Mouse (Mus musculus) spleen, postnatal 10 days (tissue): Measurements from ENCODE around the gene Hipk2.
"Not testable (repeated sequence)": the region's sequence is repeated elsewhere in the genome, so short reads cannot be mapped to it uniquely, and the experiment has no call there.

Experiments used
- DNase-seq, 2 experiments: peaks; one replicate each; pipeline ENCODE4 v3.0.0; 2021 to 2022; ENCODE audit warnings: low spot score in 2 of 2

The Hipk2 gene

DNA sequence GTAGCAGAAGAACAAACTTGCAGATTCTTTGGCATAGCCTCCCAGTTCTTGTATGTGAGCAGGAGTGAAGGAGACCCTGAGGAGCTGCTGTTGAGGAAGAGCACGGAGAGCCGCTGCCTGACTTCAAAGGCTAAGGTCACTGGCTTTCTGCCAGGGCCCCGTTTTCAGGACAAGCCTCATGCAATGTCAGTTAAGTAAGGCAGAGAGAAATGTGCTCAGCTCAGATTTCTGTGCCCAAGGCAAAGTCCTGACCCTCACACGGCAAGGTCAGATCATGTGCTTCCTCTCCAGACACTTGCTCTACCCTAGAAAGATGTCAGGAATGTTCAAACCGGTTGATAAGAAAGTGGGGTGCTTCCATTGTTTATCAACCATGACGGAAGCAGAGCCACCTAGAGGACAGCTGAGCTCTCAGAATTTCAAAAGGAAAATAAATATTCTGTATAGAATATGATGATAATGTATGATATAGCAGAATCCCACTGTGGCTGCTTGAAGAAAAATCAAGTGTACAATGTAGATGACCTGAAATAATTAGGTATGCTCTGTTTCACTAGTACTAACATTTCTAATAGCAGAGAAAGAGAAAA, 173.1 kb downstream of the Hipk2 start:
- no peak for DNase-seq

DNA sequence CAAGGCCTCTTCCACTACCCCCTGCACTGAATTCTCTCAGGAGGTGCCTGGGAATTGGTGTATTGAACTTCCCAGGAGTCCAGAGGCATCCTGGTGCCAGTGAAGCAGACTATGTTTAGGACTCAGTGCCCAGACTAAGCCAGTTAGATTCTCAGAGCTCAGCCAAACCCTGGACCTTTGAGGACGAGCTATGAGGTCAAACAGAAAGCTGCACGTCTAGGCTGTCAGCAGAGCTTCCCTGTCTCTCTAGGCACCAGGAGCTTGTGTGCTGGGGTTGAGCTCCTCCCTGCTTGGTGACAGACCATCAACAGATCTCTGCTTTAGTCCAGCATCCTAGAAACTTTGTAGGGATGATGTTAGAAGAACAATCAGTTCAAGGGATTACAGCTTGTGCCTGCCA, 174.5 kb downstream of the Hipk2 start:
- DNase-seq, result no peak

DNA sequence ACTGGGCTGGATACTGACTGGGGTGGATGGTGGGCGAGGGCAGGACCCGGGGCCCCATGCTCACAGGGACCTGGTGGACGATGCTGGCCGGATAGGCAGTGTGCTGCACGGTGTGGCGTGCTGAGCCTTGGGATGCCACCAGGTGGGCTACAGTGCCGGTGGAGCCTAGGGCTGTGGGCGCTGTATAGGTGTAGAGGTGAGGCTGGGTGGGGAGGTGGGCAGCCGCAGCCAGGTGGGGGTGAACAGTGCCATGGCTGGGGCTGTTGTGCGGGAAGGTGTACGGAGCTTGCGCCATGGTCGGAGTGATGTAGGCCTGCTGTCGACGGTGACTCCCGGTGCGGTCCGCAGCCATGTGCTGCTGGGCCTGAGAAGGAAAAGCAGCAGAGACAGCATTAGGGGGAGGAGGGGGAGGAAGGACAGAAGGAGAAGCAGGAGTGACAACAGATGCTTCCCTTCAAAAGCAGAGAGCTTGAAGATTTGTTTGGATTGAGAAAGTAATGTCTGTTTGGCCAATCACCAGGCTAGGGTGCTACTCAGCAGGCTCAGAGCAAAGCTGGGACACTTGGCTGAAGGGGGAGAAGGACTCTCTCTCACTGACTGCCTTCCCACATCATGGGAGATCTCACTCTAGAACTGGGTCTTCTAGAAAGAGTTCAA, 177.6 kb downstream of the Hipk2 start:
- DNase-seq, result no peak

DNA sequence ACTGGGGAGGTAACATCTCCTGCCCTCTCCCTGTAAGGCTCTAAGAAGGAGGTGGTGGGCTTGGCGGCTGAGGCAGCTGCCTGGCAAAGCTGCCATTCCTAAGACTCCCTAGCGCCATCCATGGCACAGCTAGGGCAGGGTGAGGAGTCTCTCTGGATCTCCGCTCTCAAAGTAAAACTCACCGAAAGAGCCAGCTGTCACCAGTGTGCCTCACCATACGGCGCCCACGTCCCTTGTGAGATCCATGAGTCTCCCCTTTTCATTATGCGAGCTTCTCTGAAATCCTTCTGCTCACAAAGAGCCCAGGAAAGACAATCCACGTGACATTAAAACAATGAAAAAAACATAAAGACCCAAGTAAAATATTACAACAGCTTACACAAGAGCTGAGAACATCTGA, 179.4 kb downstream of the Hipk2 start:
- no peak for DNase-seq

DNA sequence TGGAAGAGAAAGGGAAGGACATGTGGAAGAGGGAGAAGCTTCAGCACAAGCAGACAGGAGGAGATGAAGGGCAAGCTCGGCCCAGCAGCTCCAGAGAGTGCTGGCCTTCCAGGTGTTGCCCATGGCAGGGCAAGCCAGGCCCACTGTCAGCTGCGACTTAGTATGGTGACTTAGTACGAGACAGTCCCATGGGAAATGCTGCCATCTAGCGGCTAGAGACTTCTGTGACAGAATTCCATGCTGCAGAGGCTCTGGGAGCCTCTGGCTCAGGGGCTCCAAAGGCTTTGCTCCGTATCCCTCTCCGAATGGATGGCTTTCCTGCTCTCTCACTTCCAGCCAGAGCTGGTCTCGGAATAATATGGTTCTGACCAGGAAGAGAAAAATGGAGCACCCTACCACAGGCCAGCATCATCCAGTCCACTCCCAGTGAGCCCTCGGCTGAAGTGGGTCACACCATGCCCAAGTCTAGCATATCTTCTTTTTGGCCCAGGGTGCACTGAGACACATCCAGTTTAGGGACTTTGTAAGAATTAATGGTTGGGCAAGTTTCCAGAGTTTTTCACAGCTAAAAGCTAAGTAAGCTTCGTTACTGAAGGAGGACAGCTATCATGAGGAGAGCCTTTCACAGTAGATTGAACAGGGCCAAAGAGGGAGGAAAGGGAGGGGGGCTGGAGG, 180.4 kb downstream of the Hipk2 start:
- peak; percentile 63 to 81 for DNase-seq

DNA sequence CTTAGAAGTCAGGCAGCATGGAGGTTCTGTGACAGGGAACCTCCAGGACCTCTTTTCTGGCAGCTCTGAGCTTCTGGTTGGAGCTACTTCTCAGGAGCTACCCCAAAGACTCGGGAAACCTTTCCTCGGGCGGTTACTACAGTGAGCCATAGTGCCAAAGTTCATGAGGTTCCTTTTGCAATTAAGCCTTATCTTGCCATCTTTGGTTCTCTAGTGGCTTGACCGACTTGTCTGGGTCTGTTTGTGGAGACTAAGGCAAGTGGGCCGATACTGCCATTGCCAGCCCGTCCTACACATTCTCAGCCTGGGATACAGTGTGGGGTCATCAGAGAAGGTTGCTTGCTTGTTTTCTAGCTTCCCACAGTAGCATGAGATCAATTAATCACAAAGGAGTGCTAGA, 183.4 kb downstream of the Hipk2 start:
- DNase-seq, result no peak

DNA sequence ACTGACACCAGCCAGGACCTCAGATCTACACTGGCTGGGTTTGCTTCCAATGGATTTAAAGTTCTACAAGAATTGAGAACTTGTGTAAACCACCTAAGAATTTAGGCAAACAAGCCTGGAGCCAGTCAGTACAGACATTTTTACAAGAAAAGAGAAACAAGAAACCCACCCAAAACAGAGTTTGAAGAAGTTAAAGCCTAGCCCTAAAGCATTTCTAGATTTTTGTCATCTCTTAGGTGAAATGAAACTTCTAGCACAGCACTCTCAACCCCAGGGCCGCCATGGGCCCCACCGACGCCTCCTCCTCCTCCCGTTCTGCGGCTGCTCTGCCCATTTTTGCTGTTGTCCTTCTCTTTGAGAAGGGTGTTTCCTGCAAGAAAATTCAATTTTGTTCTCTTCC, 184.9 kb downstream of the Hipk2 start:
- no peak for DNase-seq

DNA sequence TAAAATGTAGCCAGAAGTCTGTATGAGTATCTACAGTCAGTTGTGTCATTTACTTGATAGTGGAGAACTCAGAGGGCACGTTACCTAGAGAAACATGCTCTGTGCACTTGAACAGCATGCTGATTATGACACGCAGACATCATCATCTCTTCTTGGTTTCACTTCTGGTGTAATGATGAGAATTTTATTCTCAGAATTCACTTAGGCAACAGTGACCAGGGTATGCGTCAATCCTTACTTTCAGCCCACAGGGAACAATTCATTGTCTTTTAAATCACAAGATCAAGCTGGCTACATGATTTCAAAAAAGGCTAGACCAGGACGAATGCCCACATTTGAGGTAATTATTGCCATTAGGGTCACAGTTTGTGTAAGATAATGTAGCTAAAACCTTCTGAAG, 185.3 kb downstream of the Hipk2 start:
- DNase-seq, result no peak

DNA sequence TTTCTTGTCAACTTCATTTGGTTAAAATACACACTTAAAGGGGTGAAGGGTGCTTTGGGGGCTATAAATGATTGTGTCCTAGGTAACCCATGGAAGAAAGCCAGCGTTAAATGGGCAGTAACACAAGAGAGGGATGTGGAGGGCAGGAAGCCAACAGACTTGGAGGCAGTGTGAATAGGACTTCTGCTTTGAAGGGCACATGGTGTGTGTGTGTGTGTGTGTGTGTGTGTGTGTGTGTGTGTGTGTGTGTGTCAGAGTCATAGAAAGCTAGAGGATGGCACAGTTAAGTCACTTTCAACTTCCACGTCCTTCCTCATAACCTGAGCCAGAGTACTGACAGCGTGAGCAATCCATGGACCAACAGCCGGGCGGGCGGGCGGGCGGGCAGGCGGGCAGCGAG, 187.1 kb downstream of the Hipk2 start:
- no peak for DNase-seq

DNA sequence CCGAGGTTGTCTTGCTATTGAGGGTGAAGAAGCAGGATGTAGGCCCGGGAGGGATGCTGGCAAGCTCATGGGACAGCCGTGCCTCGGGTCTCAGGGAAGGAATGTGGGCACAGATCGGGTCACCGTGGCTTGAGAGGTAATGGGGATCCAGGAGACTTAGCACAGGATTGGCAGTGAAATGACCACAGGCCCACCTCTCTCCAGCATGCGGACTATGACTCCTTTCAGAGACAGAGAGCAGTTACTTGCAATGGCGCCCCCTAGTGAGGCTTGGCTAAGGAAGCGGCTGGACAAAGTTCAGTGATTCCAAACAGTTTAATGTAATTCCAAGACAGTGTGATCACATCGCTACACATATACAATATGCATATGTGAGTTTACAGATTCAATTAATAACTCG, 188.7 kb downstream of the Hipk2 start:
- peak in 1 of 2 experiments; percentile 62 for DNase-seq

DNA sequence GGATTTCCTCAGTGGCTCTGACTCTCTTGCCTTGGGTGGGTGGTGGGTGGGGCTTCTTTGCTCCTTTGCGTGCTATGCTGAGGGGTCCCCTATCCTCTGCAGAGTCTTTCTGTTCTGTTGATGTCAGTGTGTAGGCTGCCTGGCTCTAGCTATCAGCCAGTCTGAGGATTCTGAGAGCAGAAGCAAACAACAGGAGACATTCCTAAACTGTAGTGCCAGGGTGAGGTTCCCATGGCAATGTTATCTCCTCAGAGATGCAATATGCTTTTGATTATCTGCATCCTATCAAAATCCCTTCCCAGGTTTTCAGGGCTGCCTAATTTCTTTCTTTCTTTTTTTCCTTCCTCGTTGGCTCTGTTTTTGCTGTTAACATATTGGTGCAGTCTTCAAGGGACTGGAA, 193.4 kb downstream of the Hipk2 start:
- no peak for DNase-seq

DNA sequence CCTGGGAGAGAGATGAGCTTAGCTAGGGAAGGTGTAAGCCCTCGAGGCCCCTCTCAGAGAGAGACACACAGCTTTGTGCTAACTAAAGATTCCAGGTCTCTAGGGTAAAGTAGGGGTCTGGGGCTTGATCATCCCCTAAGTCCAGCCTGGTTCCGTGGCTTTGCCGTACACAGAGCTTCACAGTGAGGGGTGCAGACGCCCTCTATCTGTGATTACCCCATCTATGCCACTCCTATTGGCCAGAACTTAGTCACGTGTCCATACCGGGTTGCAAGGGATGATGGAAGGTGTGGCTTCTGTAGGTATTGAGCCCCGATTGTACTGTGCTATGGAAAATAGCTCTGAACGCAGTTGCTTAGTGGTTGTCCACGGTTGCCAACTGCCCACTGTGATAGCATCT, 198.3 kb downstream of the Hipk2 start:
- DNase-seq, result no peak

DNA sequence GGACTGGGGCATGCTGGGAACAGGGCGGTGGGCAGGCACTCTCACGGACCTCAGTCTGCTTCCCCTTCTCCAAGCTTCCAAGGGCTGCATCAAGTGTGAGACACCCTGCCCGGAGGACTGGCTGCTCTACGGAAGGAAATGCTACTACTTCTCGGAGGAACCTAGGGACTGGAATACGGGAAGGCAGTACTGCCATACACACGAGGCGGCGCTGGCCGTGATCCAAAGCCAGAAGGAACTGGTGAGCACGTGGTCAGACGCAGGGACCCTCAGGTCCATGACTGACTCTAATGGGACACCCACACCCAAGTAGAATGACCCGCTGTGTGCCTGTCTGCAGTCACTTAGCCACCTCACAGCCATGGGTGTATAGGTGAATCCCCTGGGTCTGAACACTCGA, 199.2 kb downstream of the Hipk2 start:
- DNase-seq, result no peak

DNA sequence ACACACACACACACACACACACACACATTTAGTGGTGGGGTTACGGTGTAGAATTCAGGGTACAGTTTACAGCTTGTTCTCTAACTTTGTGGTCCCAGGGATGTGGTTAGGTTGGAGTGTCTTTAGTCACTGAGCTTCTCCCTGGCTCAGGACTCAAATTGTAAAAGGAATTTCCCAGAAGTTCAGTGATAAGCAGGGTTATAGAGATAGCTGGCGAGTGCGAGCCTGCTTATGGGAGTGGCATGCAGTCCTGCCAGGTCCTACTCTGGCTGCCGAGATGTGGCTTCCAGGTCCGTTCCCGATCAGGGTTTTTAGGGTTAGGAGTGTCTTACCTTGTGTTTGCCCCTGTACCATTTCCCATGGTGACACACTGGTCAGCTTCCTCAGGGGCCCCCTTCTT, 199.7 kb downstream of the Hipk2 start:
- DNase-seq, result no peak

DNA sequence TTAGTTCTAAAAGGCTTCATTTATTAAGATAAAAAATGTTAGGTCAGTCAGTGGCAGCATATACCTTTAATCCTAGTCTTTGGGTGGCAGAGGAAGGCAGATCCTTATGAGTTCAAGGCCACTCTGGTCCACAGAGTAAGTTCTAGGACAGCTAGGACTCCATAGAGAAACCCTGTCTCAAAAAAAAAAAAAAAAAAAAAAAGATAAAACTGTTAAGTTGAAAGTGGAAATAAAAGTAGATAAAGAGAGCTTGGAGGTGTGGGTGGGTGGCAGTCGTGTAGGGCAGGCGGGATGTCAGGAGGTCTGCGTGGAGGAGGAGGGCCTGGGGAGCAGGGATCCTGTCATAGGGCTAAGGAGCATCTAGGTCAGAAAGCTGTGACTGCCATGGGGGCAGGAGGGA, 204.0 kb downstream of the Hipk2 start:
- no peak for DNase-seq

DNA sequence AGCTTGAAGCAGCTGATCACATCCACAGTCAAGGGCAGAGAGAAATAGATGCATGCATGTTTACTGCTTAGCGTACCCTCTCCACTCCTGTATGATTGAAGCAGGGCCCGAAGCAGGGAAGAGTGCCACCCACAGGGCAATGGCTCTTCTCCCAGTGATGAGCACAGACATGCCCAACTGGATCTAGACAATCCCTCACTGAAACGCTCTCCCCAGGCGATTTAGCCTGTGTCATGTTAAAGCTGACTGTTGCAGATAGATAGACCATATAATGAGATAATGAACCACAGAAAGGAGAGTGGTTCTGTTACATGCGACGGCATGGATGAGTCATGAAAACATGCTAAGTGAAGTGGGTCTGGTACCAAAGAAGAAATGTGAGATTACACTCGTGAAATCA, 204.7 kb downstream of the Hipk2 start:
- DNase-seq, result no peak

DNA sequence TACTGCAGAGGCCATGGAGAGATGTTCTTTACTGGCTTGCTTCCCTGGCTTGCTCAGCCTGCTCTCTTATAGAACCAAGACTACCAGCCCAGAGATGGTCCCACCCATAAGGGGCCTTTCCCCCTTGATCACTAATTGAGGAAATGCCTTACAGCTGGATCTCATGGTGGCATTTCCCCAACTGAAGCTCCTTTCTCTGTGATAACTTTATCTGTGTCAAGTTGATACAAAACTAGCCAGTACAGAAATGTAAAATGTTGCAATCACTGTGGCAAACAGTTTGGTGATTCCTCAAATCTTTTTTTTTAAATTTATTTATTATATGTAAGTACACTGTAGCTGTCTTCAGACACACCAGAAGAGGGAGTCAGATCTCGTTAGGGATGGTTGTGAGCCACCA, 205.5 kb downstream of the Hipk2 start:
- not testable (repeated sequence) for DNase-seq

DNA sequence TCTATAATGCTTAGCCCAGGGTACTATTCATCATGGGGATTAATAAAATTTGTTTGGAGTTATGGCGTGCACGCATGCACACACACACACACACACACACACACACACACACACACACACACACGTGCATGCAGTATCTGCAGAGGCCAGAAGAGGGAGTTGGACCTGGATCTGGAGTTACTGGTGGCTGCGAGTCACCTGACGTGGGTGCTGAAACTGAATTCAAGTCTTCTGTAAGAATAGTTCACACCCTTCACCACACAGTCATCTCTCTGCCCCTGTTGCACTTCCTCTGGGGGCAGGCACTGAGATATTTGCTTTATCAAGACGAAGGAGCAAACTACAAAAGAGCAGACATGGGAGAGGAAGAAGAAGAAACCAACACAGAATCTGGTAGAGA, 206.4 kb downstream of the Hipk2 start:
- peak in 1 of 2 experiments; percentile 44 for DNase-seq

DNA sequence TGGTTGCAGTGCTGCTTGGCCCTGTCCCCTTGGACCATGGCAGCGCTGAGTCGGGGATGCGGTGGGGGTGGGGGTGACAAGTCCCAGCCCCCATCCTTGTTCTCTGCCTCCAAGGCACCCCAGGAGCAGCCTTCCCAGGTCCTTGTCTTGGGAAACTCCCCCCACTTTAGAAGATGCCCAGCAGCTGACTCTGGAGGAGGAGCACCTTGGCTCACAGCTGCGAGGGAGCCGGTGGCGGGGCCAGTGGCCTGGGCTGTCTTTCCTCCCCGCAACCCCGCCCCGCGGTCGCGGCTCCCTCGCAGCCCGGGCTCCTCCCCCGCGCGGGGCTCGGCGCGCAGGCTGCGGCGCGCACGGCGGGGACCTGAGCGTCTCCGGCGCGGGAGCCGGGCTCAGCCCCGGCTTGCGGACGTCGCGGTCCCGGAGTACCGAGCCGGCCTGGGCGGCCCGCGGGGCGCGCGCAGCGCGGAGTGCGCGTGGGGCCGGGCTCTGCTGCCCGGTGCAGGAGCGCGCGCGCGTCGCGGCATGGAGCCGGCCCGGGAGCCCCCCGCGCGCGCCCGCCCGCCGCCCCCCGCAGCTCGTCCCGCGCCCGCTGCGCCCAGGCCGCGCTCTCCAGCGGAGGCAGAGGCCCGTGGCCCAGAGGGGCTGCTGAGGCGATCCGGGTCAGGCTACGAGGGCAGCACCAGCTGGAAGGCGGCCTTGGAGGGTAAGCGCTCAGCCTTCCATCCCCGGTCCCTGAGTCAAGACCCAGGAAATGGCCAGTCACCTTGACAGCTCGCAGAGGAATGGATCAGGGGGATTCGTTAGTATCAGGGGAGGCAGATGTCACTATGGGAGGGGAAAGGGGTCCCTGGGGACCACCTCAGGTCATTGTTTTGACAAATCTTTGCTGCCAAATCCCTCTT, 213.0 kb downstream of the Hipk2 start, which contains the start of gene Clec2l:
Gene Clec2l, plus strand, starts transcription at position 356 of the 902 bp plus-strand sequence.
- no peak for DNase-seq

DNA sequence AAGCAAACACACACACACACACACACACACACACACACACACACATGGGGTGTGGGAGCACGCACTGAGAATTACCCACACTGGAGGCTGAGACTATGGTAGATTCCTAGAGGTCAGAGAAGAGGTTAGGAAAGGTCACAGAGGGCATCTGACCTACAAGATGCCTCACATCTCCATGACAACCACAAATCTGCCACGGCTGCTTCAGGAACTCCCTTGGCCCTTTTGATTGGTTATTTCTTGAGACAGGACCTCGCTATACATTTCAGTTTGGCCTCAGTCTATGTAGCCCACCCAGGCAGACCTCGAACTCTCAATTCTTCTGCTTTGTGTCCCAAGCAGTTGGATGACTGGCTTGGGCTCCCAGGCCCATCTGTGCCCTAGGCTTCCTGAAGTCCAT, 214.3 kb downstream of the Hipk2 start:
- no peak for DNase-seq

DNA sequence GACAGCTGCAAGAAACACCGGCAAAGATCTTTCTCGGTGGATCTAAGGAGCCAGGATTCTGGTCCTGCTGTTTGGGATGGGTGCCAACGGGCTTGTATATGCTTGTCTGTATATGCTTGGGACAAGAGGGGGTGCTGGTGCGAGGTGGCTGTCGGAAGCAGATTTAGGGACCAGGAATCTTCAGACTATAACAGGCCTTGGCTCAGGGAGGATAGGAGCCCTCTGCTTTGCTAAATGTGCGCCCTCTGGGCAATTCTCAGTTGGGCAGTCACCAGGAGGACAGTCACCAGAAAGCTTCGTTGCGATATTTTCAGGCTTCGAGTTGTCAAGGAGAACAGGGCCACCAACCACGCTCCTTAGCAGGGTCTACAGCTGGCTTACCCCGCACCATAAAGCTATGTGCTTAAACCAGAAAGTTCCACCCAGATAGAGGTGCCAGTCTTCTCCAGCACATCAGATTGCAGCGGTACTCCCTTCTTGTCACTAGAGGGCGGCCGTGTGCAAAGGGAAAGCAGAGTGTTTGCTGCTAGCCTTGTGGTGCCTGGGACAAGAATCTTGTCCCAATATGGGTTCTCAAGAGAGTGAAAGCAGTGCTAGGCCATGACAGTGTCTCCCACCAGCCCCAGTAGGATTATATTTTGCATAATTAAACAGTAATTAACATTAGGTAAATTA, 225.6 kb downstream of the Hipk2 start:
- peak; percentile 55 to 79 for DNase-seq

DNA sequence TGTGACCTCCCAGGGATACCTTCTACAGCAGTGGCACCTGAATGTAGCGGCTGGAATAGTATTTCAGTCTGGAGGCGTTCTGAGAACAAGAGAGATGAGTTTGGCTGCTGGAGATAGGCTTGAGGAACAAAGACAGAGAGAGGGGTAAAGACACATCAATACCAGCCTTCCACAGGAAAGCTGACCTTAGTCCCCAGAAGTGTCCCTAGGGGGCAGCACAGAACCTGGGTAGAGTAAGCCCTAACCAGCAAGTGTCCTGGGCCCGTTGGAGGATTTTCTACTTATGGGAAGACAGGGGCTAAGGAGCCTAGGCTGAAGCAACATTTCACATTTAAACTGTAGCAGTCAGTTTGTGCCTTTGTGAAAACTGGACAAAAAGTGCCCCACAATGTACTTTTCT, 226.4 kb downstream of the Hipk2 start:
- peak; percentile 20 to 67 for DNase-seq
